In genomic region chr10:68723568-68724360, GRCm38 (mm10) we compare ENCODE assay signal across 8 mouse cellular contexts. TPM values are rescaled to one million over a fixed set of nuclear protein-coding genes. Genes with fewer than 3 reads are reported as not detected.
DNase-seq lines count a peak whose midpoint lies in the region; ATAC-seq lines count a peak whose summit lies in the region.

TSS of gene Tmem26 (plus strand) at chr10:68723646.

- ATAC-seq in forebrain, embryonic 14.5 days: peak; percentile 67
- ATAC-seq in hindbrain, embryonic 12.5 days (ENCODE audit: low FRiP score): peak; percentile 63
- peak; percentile 58 for ATAC-seq in monocyte, adult 5-6 weeks (replicated peaks; ENCODE audit: insufficient number of reproducible peaks, low FRiP score, low TSS enrichment, poor library complexity, severe bottlenecking)

- H3K4me3 ChIP-seq in forebrain, embryonic 14.5 days (ENCODE audit: low read depth, low read length): peak within 1 kb of the TSS; percentile 42
- peak within 1 kb of the TSS; percentile 49 for H3K4me3 ChIP-seq in hindbrain, embryonic 12.5 days

- peak within 1 kb of the TSS; percentile 84 for H3K4me2 ChIP-seq in forebrain, embryonic 14.5 days (ENCODE audit: low read length)
- peak within 1 kb of the TSS; percentile 88 for H3K4me2 ChIP-seq in hindbrain, embryonic 12.5 days (replicated peaks)

- no peaks in the 10 kb centered on the region for H3K9me3 ChIP-seq in forebrain, embryonic 14.5 days (replicated peaks; ENCODE audit: control insufficient read depth, low read length)
- H3K9me3 ChIP-seq in hindbrain, embryonic 12.5 days (replicated peaks): no peaks in the 10 kb centered on the region

- H3K4me1 ChIP-seq in forebrain, embryonic 14.5 days (ENCODE audit: control insufficient read depth, insufficient read depth, low read length): peaks cover 4% of the 10 kb centered on the region
- H3K4me1 ChIP-seq in hindbrain, embryonic 12.5 days: peaks cover 14% of the 10 kb centered on the region

- DNase-seq in urinary bladder, postnatal 25 days (ENCODE audit: low spot score): peak; percentile 8
- no peak for DNase-seq in urinary bladder, postnatal 10 days (ENCODE audit: low spot score)
- peak; percentile 36 for DNase-seq in forebrain, embryonic 14.5 days (ENCODE audit: low spot score)
- peak; percentile 21 for DNase-seq in liver
- DNase-seq in yolk sac, embryonic 10.5 days (ENCODE audit: low spot score): peak; percentile 31
- DNase-seq in cerebellum, adult 11 months: no peak

- under 1% methylated on average over 32 of the region's 32 CpGs for WGBS in forebrain, embryonic 14.5 days
- WGBS in hindbrain, embryonic 12.5 days: under 1% methylated on average over 32 of the region's 32 CpGs

- H3K9ac ChIP-seq in forebrain, embryonic 14.5 days (ENCODE audit: low read length): peak within 1 kb of the TSS; percentile 52
- H3K9ac ChIP-seq in hindbrain, embryonic 12.5 days: peak within 1 kb of the TSS; percentile 58

- no peaks in the 10 kb centered on the region for H3K36me3 ChIP-seq in forebrain, embryonic 14.5 days (ENCODE audit: control insufficient read depth, insufficient read depth, low read length)
- H3K36me3 ChIP-seq in hindbrain, embryonic 12.5 days: no peaks in the 10 kb centered on the region

- no peaks in the 10 kb centered on the region for H3K27me3 ChIP-seq in forebrain, embryonic 14.5 days (replicated peaks; ENCODE audit: control insufficient read depth, insufficient read depth, low read length)
- H3K27me3 ChIP-seq in hindbrain, embryonic 12.5 days: peaks cover 17% of the 10 kb centered on the region

- H3K27ac ChIP-seq in forebrain, embryonic 14.5 days (ENCODE audit: low read depth, low read length): no peak within 1 kb of the TSS
- no peak within 1 kb of the TSS for H3K27ac ChIP-seq in hindbrain, embryonic 12.5 days

RNA-seq across cellular contexts. Expression of gene Tmem26, which starts in this region (rescaled TPM):
- polyA plus RNA-seq in forebrain, embryonic 14.5 days (2014; fragmentation: Nextera tagmentation; extraction: Ambion mirVana): 2.7 and 3.3 TPM in 2 replicates
- polyA plus RNA-seq in hindbrain, embryonic 12.5 days (2016; fragmentation: Nextera tagmentation; extraction: Ambion mirVana): 14.0 and 19.0 TPM in 2 replicates
- total RNA-seq in monocyte, adult 5-6 weeks (2017): 22.0 to 24.9 TPM (median 24.6 TPM) in 3 replicates

Comparison
In these comparisons a context has a peak if more than half of its experiments do, and no peak if none do; other contexts are left out.
1. DNase-seq: peak in urinary bladder, postnatal 25 days (single experiment), forebrain, embryonic 14.5 days (single experiment), liver (single experiment) and yolk sac, embryonic 10.5 days (single experiment); none in urinary bladder, postnatal 10 days (single experiment) and cerebellum, adult 11 months (single experiment).
2. Peak in every context shown above with its lines, with median percentiles within 50 percentile points of each other: ATAC-seq.